Mouse (Mus musculus) stomach, embryonic 14.5 days (tissue): ENCODE data around the gene Opa3. TPM values are rescaled to one million over a fixed set of nuclear protein-coding genes. Genes with fewer than 3 reads are reported as not detected.

Source experiments
- ATAC-seq: fragments of 200-750 bp; cut with Nextera tagmentation; 2 replicates; pipeline ENCODE4 v1.8.0; 2017; ENCODE audit warnings: low read depth, moderate TSS enrichment; ENCODE audit not compliant: insufficient number of reproducible peaks, insufficient read depth, low FRiP score
- H3K27ac ChIP-seq: fragments of 300-500 bp; sonication (generic); 2 replicates; pipeline ENCODE4 v1.5.1; 2014; ENCODE audit warnings: mild to moderate bottlenecking, low read length, moderate library complexity, mixed read lengths
- H3K27me3 ChIP-seq: fragments of 300-500 bp; sonication (generic); 2 replicates; pipeline ENCODE4 v1.6.1; 2014; ENCODE audit warnings: low read length, control low read depth, mixed read lengths; ENCODE audit not compliant: control insufficient read depth, insufficient read depth
- H3K36me3 ChIP-seq: fragments of 300-500 bp; sonication (generic); 2 replicates; pipeline ENCODE4 v1.6.1; 2014; ENCODE audit warnings: mild to moderate bottlenecking, control low read depth, low read length, moderate library complexity, mixed read lengths; ENCODE audit not compliant: control insufficient read depth, insufficient read depth
- H3K4me1 ChIP-seq: fragments of 300-500 bp; sonication (generic); 2 replicates; pipeline ENCODE4 v1.6.1; 2014; ENCODE audit warnings: low read length, control low read depth, mixed read lengths; ENCODE audit not compliant: control insufficient read depth, insufficient read depth
- H3K4me2 ChIP-seq: fragments of 300-500 bp; sonication (generic); replicated peaks from 2 replicates; pipeline ENCODE4 v1.6.1; 2014; ENCODE audit warnings: low read depth, low read length, control low read depth
- H3K4me3 ChIP-seq: fragments of 300-500 bp; sonication (generic); 2 replicates; pipeline ENCODE4 v1.5.1; 2014; ENCODE audit warnings: low read depth, low read length, control low read depth
- H3K9ac ChIP-seq: fragments of 300-500 bp; sonication (generic); replicated peaks from 2 replicates; pipeline ENCODE4 v1.6.1; 2014; ENCODE audit warnings: low read depth, mild to moderate bottlenecking, control low read depth, low read length, moderate library complexity, mixed read lengths
- H3K9me3 ChIP-seq: fragments of 300-500 bp; sonication (generic); 2 replicates; pipeline ENCODE4 v1.6.1; 2016; ENCODE audit warnings: low read depth, low read length, control low read depth; ENCODE audit not compliant: control insufficient read depth
- WGBS: fragments of 180-500 bp; shearing (Covaris S2); extraction: QIAGEN DNeasy Blood & Tissue Kit; methylation state at CpG from one replicate; pipeline ENCODE4 v1.1.7; 2014; 5-methylcytosine and 5-hydroxymethylcytosine counted together
- polyA plus RNA-seq: library from polyadenylated mRNA; unstranded; fragments of >200 nt; fragmentation: Nextera tagmentation; extraction: Ambion mirVana; gene quantifications from 2 replicates; pipeline ENCODE4 v1.2.1, GENCODE M21; 2014

The Opa3 gene
- polyA plus RNA-seq, result 37.1 and 42.9 TPM in 2 replicates

DNA sequence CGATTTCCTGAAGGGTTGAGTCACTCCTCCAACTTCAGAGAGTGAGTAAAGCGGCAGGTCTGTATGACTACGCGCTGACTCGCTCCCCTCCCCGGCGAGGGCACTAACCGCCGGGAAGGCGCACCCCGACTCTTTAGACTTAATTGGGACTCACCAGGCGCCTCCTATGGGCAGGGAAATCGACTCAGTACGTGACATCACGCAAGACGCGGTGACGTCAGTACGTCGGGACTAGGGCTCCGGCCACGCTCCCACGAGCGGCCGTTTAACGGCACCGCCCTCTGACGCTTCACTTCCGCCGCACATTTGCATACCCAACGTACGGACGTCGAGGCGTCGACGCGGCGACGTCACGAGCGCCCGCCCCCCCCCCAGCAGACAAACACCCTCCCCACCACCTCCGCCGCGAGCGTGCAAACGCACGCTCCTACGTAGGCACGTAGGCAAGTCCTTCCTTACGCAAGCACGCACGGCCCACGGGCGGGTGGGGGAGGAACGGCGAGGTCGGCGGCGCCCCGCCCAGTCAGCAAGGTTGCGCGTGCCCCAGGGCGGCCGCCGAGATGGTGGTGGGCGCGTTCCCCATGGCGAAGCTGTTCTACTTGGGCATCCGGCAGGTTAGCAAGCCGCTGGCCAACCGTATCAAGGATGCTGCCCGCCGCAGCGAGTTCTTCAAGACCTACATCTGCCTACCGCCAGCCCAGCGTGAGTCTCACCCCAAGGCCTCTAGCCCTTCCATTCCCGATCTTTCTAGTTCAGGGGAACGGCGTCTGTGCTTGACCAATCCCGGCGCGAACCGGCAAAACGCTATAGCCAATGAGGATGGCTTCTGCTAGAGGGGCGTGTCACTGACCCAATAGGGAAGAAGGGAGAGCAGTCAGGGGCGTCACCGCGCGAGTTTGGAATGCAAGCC, at the start of gene Opa3:
Gene Opa3, plus strand, starts transcription at position 452 of the 910 bp plus-strand sequence.
- under 1% methylated on average over 91 of the region's 91 CpGs for WGBS
- Histone ChIP-seq H3K27me3 (no peaks in the 10 kb centered on the region), H3K27ac (peak within 1 kb of the TSS; percentile 96), H3K36me3 (no peaks in the 10 kb centered on the region), H3K9me3 (no peaks in the 10 kb centered on the region), H3K4me3 (peak within 1 kb of the TSS; percentile 68), H3K9ac (peak within 1 kb of the TSS; percentile 63), H3K4me1 (peaks cover 9% of the 10 kb centered on the region; the same call in 1 of the 2 replicates), H3K4me2 (peak within 1 kb of the TSS; percentile 81)
- ATAC-seq, result peak; percentile 93

DNA sequence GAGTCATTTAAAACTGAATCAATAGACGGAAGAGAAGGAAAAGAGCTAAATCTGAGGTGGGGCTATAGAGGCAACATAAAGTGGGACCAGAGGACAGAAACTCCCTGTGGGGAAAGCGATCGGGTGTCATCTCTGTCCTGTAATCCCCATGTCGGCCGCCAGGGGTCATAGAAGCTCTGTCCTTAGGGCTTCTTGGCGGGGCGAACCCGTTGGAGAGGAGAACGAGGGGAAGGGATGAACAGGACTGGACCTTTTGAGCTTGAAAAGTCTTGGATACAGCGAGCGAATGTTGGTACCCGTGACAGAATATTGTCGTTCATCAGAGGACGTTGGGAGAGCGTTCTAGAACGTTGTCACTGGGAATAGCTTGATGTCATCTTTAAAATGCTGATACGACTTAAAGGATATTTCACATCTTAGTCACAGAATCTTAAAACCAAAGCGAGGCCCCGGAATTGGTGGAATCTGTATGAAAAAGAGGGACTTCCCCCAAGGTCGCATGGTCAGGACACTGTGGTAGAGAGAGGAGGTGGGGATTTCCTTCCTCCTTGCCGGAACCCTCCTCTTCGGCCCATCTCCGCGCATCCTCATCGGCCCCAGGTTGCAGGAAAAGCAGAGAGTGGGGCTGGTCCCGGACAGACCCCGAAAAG, 49.6 kb upstream of the Opa3 start:
- peaks cover 14% of the 10 kb centered on the region; the same call in 1 of the 2 replicates for H3K4me1 ChIP-seq
- no peak overlapping the region for H3K27ac ChIP-seq
- no peaks in the 10 kb centered on the region for H3K36me3 ChIP-seq
- peaks cover 37% of the 10 kb centered on the region for H3K27me3 ChIP-seq
- H3K4me3 ChIP-seq, result 0 out of 2 replicates have a peak overlapping the region, but pooled peaks have one; percentile 5
- no peak overlapping the region for H3K9ac ChIP-seq
- H3K9me3 ChIP-seq, result 0 out of 2 replicates have a peak, but pooled peaks cover 4% of the 10 kb centered on the region
- 3% methylated on average over 27 of the region's 27 CpGs for WGBS
- H3K4me2 ChIP-seq, result peak overlapping the region; percentile 33; the same call in 1 of the 2 replicates
- ATAC-seq, result no peak

DNA sequence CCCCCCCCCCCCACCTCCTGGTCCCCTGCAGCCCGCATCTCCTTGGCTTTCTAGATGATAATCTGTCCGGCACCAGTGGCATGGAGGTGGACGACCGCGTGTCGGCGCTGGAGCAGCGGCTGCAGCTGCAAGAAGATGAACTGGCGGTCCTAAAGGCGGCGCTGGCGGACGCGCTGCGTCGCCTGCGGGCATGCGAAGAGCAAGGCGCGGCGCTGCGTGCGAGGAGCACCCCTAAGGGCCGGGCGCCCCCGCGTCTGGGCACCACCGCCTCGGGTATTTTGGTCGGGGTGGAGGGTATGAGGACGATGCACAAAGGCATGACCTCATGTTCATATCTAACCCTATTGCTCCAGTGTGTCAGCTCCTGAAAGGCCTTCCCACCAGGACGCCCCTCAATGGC, 49.0 kb upstream of the Opa3 start:
- ATAC-seq, result no peak
- peaks cover 37% of the 10 kb centered on the region for H3K27me3 ChIP-seq
- under 1% methylated on average over 31 of the region's 32 CpGs for WGBS

DNA sequence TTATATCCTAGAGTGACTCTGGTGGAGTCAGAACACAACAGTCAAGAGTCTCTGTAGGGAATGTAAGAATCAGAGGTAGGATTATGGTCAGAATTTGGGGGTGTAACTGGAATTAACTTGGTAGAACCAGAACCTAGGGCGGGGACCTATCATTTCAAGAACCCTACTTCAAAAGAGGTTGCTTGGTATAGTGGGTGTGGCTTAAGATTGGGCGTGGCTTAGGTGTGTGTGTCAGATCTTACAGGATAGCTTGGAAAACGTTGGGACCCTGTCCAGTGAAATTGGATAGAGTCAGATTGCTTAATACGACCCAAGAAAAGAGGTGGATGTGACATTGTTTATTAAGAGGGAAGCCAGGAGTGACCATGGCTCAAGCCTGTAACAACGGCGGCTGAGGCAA, 48.2 kb upstream of the Opa3 start:
- Histone ChIP-seq H3K4me2 (no peak overlapping the region), H3K9ac (no peak overlapping the region), H3K27me3 (peaks cover 37% of the 10 kb centered on the region), H3K4me3 (no peak overlapping the region), H3K4me1 (peaks cover 18% of the 10 kb centered on the region; the same call in 1 of the 2 replicates), H3K9me3 (0 out of 2 replicates have a peak, but pooled peaks cover 4% of the 10 kb centered on the region), H3K27ac (no peak overlapping the region), H3K36me3 (no peaks in the 10 kb centered on the region)
- 40% methylated on average over 6 of the region's 6 CpGs for WGBS
- ATAC-seq, result no peak

More for the DNA sequence above, 49.0 kb upstream of the Opa3 start:
- peak overlapping the region; percentile 12; the same call in 1 of the 2 replicates for H3K4me3 ChIP-seq
- 0 out of 2 replicates have a peak, but pooled peaks cover 4% of the 10 kb centered on the region for H3K9me3 ChIP-seq
- peak overlapping the region; percentile 33 for H3K4me2 ChIP-seq
- H3K36me3 ChIP-seq, result no peaks in the 10 kb centered on the region
- H3K9ac ChIP-seq, result no peak overlapping the region
- peaks cover 14% of the 10 kb centered on the region; the same call in 1 of the 2 replicates for H3K4me1 ChIP-seq
- H3K27ac ChIP-seq, result no peak overlapping the region

DNA sequence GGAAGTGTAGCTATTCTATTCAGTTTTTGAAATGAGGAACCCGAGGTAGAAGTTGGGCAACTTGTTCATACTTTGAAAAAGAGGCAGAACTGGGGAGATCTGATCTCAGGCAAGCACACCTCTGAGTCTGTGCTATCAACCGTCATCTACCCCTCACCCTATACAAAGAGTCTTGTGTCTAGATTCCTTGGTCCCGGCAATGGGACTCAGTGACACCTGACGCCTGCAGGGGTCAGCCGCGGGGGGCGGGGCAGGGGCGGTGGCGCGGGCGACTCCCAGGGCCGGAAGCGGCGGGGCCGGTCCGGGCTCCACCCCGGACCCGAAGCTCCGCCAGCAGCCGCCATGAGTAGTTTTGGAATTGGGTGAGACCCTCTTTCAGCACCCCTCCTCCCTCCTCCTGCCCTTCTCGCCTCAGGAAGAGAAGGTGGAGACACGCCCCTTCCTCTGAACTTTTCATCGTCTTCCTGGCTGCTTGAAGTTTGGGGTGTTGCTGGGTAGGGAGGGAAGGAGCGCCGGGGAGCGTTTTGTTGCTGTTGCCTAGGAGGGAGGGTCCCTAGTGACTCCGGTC, 47.2 kb upstream of the Opa3 start:
- Histone ChIP-seq H3K4me1 (peaks cover 16% of the 10 kb centered on the region; the same call in 1 of the 2 replicates), H3K4me2 (peak overlapping the region; percentile 77), H3K9ac (peak overlapping the region; percentile 46), H3K36me3 (no peaks in the 10 kb centered on the region), H3K27ac (no peak overlapping the region), H3K27me3 (peaks cover 37% of the 10 kb centered on the region), H3K4me3 (peak overlapping the region; percentile 53), H3K9me3 (0 out of 2 replicates have a peak, but pooled peaks cover 4% of the 10 kb centered on the region)
- WGBS, result 1% methylated on average over 27 of the region's 27 CpGs
- peak; percentile 64 for ATAC-seq

DNA sequence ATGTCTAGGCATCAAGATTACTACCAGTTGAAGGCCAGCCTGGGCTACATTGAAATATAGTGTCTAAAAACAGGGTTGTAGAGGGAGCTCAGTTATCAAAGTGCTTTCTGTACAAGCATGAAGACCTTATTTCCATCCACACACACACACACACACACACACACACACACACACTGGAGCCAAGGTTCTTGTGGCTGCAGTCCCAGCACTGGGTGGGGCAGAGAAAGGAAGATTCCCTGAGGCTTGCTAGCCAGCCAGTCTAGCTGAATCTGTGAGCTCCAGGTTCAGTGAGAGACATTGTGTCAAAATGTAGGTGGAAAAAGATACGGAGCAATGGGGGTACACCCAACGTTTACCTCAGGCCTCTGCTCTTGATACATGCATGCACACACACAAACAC, 43.9 kb upstream of the Opa3 start:
- peaks cover 15% of the 10 kb centered on the region; the same call in 1 of the 2 replicates for H3K4me1 ChIP-seq
- no peak overlapping the region for H3K27ac ChIP-seq
- WGBS, result 83% methylated on average over 2 of the region's 2 CpGs
- H3K4me3 ChIP-seq, result no peak overlapping the region
- ATAC-seq, result no peak
- H3K9ac ChIP-seq, result no peak overlapping the region
- peaks cover 11% of the 10 kb centered on the region for H3K27me3 ChIP-seq
- peaks cover 5% of the 10 kb centered on the region; the same call in 1 of the 2 replicates for H3K36me3 ChIP-seq
- H3K4me2 ChIP-seq, result no peak overlapping the region
- H3K9me3 ChIP-seq, result no peaks in the 10 kb centered on the region

DNA sequence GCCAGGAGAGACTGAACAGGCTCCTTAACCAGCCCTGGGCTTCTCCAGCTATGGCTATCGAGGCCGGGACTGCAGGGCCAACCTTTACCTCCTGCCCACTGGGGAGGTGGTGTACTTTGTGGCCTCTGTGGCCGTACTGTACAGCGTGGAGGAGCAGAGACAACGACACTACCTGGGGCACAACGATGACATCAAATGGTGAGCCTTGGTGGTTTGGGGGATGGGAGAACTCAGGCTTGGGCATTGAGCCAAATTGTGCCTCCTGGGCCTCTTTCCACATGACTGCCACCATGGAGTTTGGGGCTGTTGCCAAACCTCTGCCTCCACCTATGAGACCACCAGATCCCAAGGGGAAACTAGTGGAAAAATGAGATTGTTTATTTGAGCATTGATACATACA, 43.4 kb upstream of the Opa3 start:
- H3K9ac ChIP-seq, result no peak overlapping the region
- peaks cover 5% of the 10 kb centered on the region; the same call in 1 of the 2 replicates for H3K36me3 ChIP-seq
- H3K4me3 ChIP-seq, result no peak overlapping the region
- no peak for ATAC-seq
- WGBS, result 79% methylated on average over 6 of the region's 6 CpGs
- H3K27ac ChIP-seq, result no peak overlapping the region
- peaks cover 11% of the 10 kb centered on the region; the same call in 1 of the 2 replicates for H3K4me1 ChIP-seq
- no peak overlapping the region for H3K4me2 ChIP-seq
- peaks cover 6% of the 10 kb centered on the region for H3K27me3 ChIP-seq
- H3K9me3 ChIP-seq, result no peaks in the 10 kb centered on the region

DNA sequence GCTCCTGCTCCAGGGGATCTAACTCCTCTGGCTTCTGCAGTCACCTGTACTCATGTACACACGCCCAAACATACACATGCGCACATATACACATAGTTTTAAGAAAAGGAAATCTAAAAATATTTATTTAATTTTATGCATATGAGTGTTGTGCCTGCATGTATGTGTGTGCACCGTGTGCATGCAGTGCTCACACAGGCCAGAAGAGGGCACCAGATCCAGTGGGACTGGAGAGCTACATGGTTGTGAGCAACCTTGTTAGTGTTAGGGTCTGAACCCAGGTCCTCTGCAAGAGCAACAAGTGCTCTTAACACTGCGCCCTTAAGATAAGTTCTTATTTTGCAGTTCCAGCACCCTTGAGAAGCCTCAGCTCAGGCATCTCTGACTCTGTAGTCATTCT, 33.5 kb upstream of the Opa3 start:
- no peak overlapping the region for H3K4me3 ChIP-seq
- no peak overlapping the region for H3K27ac ChIP-seq
- peaks cover 8% of the 10 kb centered on the region; the same call in 1 of the 2 replicates for H3K36me3 ChIP-seq
- 95% methylated on average over 4 of the region's 4 CpGs for WGBS
- no peak overlapping the region for H3K9ac ChIP-seq
- no peak overlapping the region for H3K4me2 ChIP-seq
- H3K27me3 ChIP-seq, result no peaks in the 10 kb centered on the region
- H3K9me3 ChIP-seq, result no peaks in the 10 kb centered on the region
- no peak for ATAC-seq
- no peaks in the 10 kb centered on the region for H3K4me1 ChIP-seq
